Mouse (Mus musculus) hindbrain, postnatal 0 days (tissue): ENCODE results near the gene Haghl. TPM values are rescaled to one million over a fixed set of nuclear protein-coding genes. Genes with fewer than 3 reads are reported as not detected.
"Not testable (repeated sequence)": the region's sequence is repeated elsewhere in the genome, so short reads cannot be mapped to it uniquely, and the experiment has no call there.

ENCODE experiments used
- ATAC-seq: fragments of 200-750 bp; cut with Nextera tagmentation; 2 replicates; pipeline ENCODE4 v1.8.0; 2017; ENCODE audit warnings: mild to moderate bottlenecking, moderate TSS enrichment, moderate library complexity
- DNase-seq: peaks from one replicate; pipeline ENCODE4 v3.0.0-alpha.2; 2015; ENCODE audit warnings: low spot score
- H3K27ac ChIP-seq: fragments of 300-500 bp; sonication (generic); 2 replicates; pipeline ENCODE4 v1.5.1; 2014; ENCODE audit warnings: mild to moderate bottlenecking
- H3K27me3 ChIP-seq: fragments of 300-500 bp; sonication (generic); 2 replicates; pipeline ENCODE4 v1.6.1; 2014; ENCODE audit warnings: low read length, mixed read lengths; ENCODE audit not compliant: insufficient read depth
- H3K36me3 ChIP-seq: fragments of 300-500 bp; sonication (generic); 2 replicates; pipeline ENCODE4 v1.6.1; 2014; ENCODE audit warnings: low read length, mixed read lengths; ENCODE audit not compliant: insufficient read depth
- H3K4me1 ChIP-seq: fragments of 300-500 bp; sonication (generic); 2 replicates; pipeline ENCODE4 v1.6.1; 2014; ENCODE audit warnings: antibody characterized with exemption, low read length, mixed read lengths; ENCODE audit not compliant: insufficient read depth
- H3K4me2 ChIP-seq: fragments of 300-500 bp; sonication (generic); 2 replicates; pipeline ENCODE4 v1.6.1; 2014; ENCODE audit warnings: low read depth, mild to moderate bottlenecking, low read length, moderate library complexity, mixed read lengths
- H3K4me3 ChIP-seq: fragments of 300-500 bp; sonication (generic); 2 replicates; pipeline ENCODE4 v1.5.1; 2014; ENCODE audit warnings: low read length
- H3K9ac ChIP-seq: fragments of 300-500 bp; sonication (generic); replicated peaks from 2 replicates; pipeline ENCODE4 v1.6.1; 2014; ENCODE audit warnings: mild to moderate bottlenecking, low read length, moderate library complexity, mixed read lengths
- H3K9me3 ChIP-seq: fragments of 300-500 bp; sonication (generic); 2 replicates; pipeline ENCODE4 v1.6.1; 2016; ENCODE audit warnings: low read length, mixed read lengths
- CTCF ChIP-seq: IDR thresholded peaks from 2 replicates; pipeline ENCODE4 v1.5.1; 2016; ENCODE audit warnings: antibody characterized with exemption, control low read depth, low read depth
- WGBS: fragments of 180-500 bp; shearing (Covaris S2); extraction: QIAGEN DNeasy Blood & Tissue Kit; methylation state at CpG from one replicate; pipeline ENCODE4 v1.1.7; 2014; 5-methylcytosine and 5-hydroxymethylcytosine counted together
- polyA plus RNA-seq: library from polyadenylated mRNA; unstranded; fragments of >200 nt; fragmentation: Nextera tagmentation; extraction: Ambion mirVana; gene quantifications from 2 replicates; pipeline ENCODE4 v1.2.1, GENCODE M21; 2015
- total RNA-seq: library from RNA; depleted of rRNA; stranded (reverse); fragments of >200 nt; gene quantifications from 2 replicates; pipeline ENCODE4 v1.2.3, GENCODE M21; 2014

Gene Haghl
- total and polyA plus RNA-seq, 2 experiments from 2014 or later, result 171 to 219 TPM

GRCm38 (mm10) chr17:25808028-25808427 lies 22.6 kb upstream of the Haghl start:
- TF ChIP-seq CTCF, result no peak
- H3K27me3 ChIP-seq, result no peaks in the 10 kb centered on the region
- 28% methylated on average over 5 of the region's 5 CpGs for WGBS
- peak overlapping the region; percentile 94 for H3K27ac ChIP-seq
- H3K9ac ChIP-seq, result peak overlapping the region; percentile 89
- no peaks in the 10 kb centered on the region for H3K9me3 ChIP-seq
- no peak for DNase-seq
- H3K4me1 ChIP-seq, result peaks cover 20% of the 10 kb centered on the region
- no peak for ATAC-seq
- H3K4me2 ChIP-seq, result peak overlapping the region; percentile 75
- H3K4me3 ChIP-seq, result peak overlapping the region; percentile 68
- H3K36me3 ChIP-seq, result no peaks in the 10 kb centered on the region

- H3K4me3 ChIP-seq, H3K9ac ChIP-seq, H3K4me2 ChIP-seq, H3K27ac ChIP-seq, H3K36me3 ChIP-seq, ATAC-seq, H3K27me3 ChIP-seq, H3K9me3 ChIP-seq, DNase-seq: not testable (repeated sequence)
- 36% methylated on average over 2 of the region's 2 CpGs for WGBS
- TF ChIP-seq CTCF, result peak; percentile 42
- H3K4me1 ChIP-seq, result peaks cover 20% of the 10 kb centered on the region
Measured at GRCm38 (mm10) chr17:25807452-25807851, 22.0 kb upstream of the Haghl start.

- 95% methylated on average over 4 of the region's 4 CpGs for WGBS
- Histone ChIP-seq H3K9me3 (no peaks in the 10 kb centered on the region), H3K9ac (no peak overlapping the region), H3K27me3 (no peaks in the 10 kb centered on the region), H3K36me3 (no peaks in the 10 kb centered on the region), H3K4me3 (no peak overlapping the region), H3K27ac (no peak overlapping the region), H3K4me2 (no peak overlapping the region), H3K4me1 (peaks cover 24% of the 10 kb centered on the region)
- no peak for TF ChIP-seq CTCF
- DNase-seq, result no peak
- no peak for ATAC-seq
Measured at GRCm38 (mm10) chr17:25806507-25806906, 21.0 kb upstream of the Haghl start.

- Histone ChIP-seq H3K27ac (peak overlapping the region; percentile 77), H3K27me3 (no peaks in the 10 kb centered on the region), H3K4me1 (0 out of 2 replicates have a peak, but pooled peaks cover 9% of the 10 kb centered on the region), H3K9ac (no peak overlapping the region), H3K4me3 (no peak overlapping the region), H3K36me3 (no peaks in the 10 kb centered on the region), H3K4me2 (peak overlapping the region; percentile 32), H3K9me3 (no peaks in the 10 kb centered on the region)
- ATAC-seq, result peak; percentile 94
- no peak for TF ChIP-seq CTCF
- 6% methylated on average over 10 of the region's 10 CpGs for WGBS
- peak; percentile 92 for DNase-seq
Measured at GRCm38 (mm10) chr17:25802825-25803517, 17.5 kb upstream of the Haghl start.

GRCm38 (mm10) chr17:25801029-25801428 lies 15.6 kb upstream of the Haghl start:
- no peaks in the 10 kb centered on the region for H3K36me3 ChIP-seq
- ATAC-seq, result peak; percentile 38
- H3K4me1 ChIP-seq, result peaks cover 20% of the 10 kb centered on the region; the same call in 1 of the 2 replicates
- H3K4me2 ChIP-seq, result no peak overlapping the region
- TF ChIP-seq CTCF, result peak; percentile 86
- DNase-seq, result peak; percentile 86
- no peak overlapping the region for H3K9ac ChIP-seq
- no peaks in the 10 kb centered on the region for H3K9me3 ChIP-seq
- H3K27ac ChIP-seq, result no peak overlapping the region
- no peak overlapping the region for H3K4me3 ChIP-seq
- H3K27me3 ChIP-seq, result no peaks in the 10 kb centered on the region
- 6% methylated on average over 6 of the region's 6 CpGs for WGBS

GRCm38 (mm10) chr17:25796951-25797369 lies 11.5 kb upstream of the Haghl start, which contains the start of gene Metrn:
Metrn (minus strand) TSS chr17:25797136.
- WGBS, result 1% methylated on average over 35 of the region's 35 CpGs
- DNase-seq (peak; percentile 88), ATAC-seq (peak; percentile 75)
- no peaks in the 10 kb centered on the region for H3K27me3 ChIP-seq
- TF ChIP-seq CTCF, result no peak
- no peaks in the 10 kb centered on the region for H3K9me3 ChIP-seq
- peaks cover 19% of the 10 kb centered on the region; the same call in 1 of the 2 replicates for H3K4me1 ChIP-seq
- H3K9ac ChIP-seq, result peak within 1 kb of the TSS; percentile 60
- peak within 1 kb of the TSS; percentile 79 for H3K27ac ChIP-seq
- peak within 1 kb of the TSS; percentile 75 for H3K4me2 ChIP-seq
- H3K36me3 ChIP-seq, result no peaks in the 10 kb centered on the region
- H3K4me3 ChIP-seq, result peak within 1 kb of the TSS; percentile 58

- Histone ChIP-seq H3K4me2 (peak overlapping the region; percentile 75), H3K4me3 (peak overlapping the region; percentile 58), H3K9ac (peak overlapping the region; percentile 60), H3K36me3 (no peaks in the 10 kb centered on the region), H3K4me1 (peaks cover 19% of the 10 kb centered on the region; the same call in 1 of the 2 replicates), H3K27me3 (no peaks in the 10 kb centered on the region), H3K27ac (peak overlapping the region; percentile 79), H3K9me3 (no peaks in the 10 kb centered on the region)
- no peak for TF ChIP-seq CTCF
- peak; percentile 34 for DNase-seq
- ATAC-seq, result no peak
- 3% methylated on average over 37 of the region's 37 CpGs for WGBS
Measured at GRCm38 (mm10) chr17:25796211-25796771, 10.8 kb upstream of the Haghl start.
